Mouse (Mus musculus): Measurements from ENCODE around the gene Nutm1. TPM values are rescaled to one million over a fixed set of nuclear protein-coding genes. Genes with fewer than 3 reads are reported as not detected.

Nutm1 gene
- total RNA-seq, 2 experiments from 2014 or later: not detected

Other genes starting within 250 kb of the Nutm1 start
- not detected in 2 replicates for gene Olfr1310, start 246.6 kb downstream of the Nutm1 start, total RNA-seq (2015)
- gene Olfr1310, start 246.6 kb downstream of the Nutm1 start, total RNA-seq (2017): not detected in 2 replicates
- gene Olfr1311, start 234.9 kb downstream of the Nutm1 start, total RNA-seq (2015): not detected in 2 replicates
- gene Olfr1311, start 234.9 kb downstream of the Nutm1 start, total RNA-seq (2017): not detected in 2 replicates
- gene Olfr1312, start 209.1 kb downstream of the Nutm1 start, total RNA-seq (2015): not detected in 2 replicates
- not detected in 2 replicates for gene Olfr1312, start 209.1 kb downstream of the Nutm1 start, total RNA-seq (2017)
- not detected in 2 replicates for gene Olfr1313, start 181.4 kb downstream of the Nutm1 start, total RNA-seq (2015)
- not detected in 2 replicates for gene Olfr1313, start 181.4 kb downstream of the Nutm1 start, total RNA-seq (2017)
- not detected in 2 replicates for gene Olfr1314, start 162.5 kb downstream of the Nutm1 start, total RNA-seq (2015)
- gene Olfr1314, start 162.5 kb downstream of the Nutm1 start, total RNA-seq (2017): not detected in 2 replicates
- gene Olfr1315-ps1, start 143.9 kb downstream of the Nutm1 start, total RNA-seq (2015): not detected in 2 replicates
- gene Olfr1315-ps1, start 143.9 kb downstream of the Nutm1 start, total RNA-seq (2017): not detected in 2 replicates
- not detected in 2 replicates for gene Olfr1316, start 124.3 kb downstream of the Nutm1 start, total RNA-seq (2015)
- not detected in 2 replicates for gene Olfr1316, start 124.3 kb downstream of the Nutm1 start, total RNA-seq (2017)
- not detected in 2 replicates for gene Olfr1317, start 119.0 kb downstream of the Nutm1 start, total RNA-seq (2015)
- gene Olfr1317, start 119.0 kb downstream of the Nutm1 start, total RNA-seq (2017): not detected in 2 replicates
- gene Olfr1318, start 105.1 kb downstream of the Nutm1 start, total RNA-seq (2015): not detected in 2 replicates
- not detected in 2 replicates for gene Olfr1318, start 105.1 kb downstream of the Nutm1 start, total RNA-seq (2017)
- 20.5 and 25.2 TPM in 2 replicates for gene Lpcat4, start 19.8 kb downstream of the Nutm1 start, total RNA-seq (2015)
- 7.8 and 8.5 TPM in 2 replicates for gene Lpcat4, start 19.8 kb downstream of the Nutm1 start, total RNA-seq (2017)
- gene Nop10, start 2.6 kb upstream of the Nutm1 start, total RNA-seq (2015): 153 and 154 TPM in 2 replicates
- 182 and 256 TPM in 2 replicates for gene Nop10, start 2.6 kb upstream of the Nutm1 start, total RNA-seq (2017)
- 55.6 and 71.4 TPM in 2 replicates for gene Slc12a6, start 6.5 kb upstream of the Nutm1 start, total RNA-seq (2015)
- gene Slc12a6, start 6.5 kb upstream of the Nutm1 start, total RNA-seq (2017): 50.6 and 58.6 TPM in 2 replicates
- gene Gm21985, start 7.0 kb upstream of the Nutm1 start, total RNA-seq (2015): 0.17 TPM in 1 of 2 replicates, not detected in the other
- 0.57 and 1.3 TPM in 2 replicates for gene Gm21985, start 7.0 kb upstream of the Nutm1 start, total RNA-seq (2017)
- gene Emc4, start 108.7 kb upstream of the Nutm1 start, total RNA-seq (2015): 97.1 and 106 TPM in 2 replicates
- gene Emc4, start 108.7 kb upstream of the Nutm1 start, total RNA-seq (2017): 73.0 and 77.6 TPM in 2 replicates
- 20.3 and 24.7 TPM in 2 replicates for gene Katnbl1, start 119.9 kb upstream of the Nutm1 start, total RNA-seq (2015)
- 15.7 and 20.2 TPM in 2 replicates for gene Katnbl1, start 119.9 kb upstream of the Nutm1 start, total RNA-seq (2017)
- 14.6 and 16.7 TPM in 2 replicates for gene Emc7, start 195.7 kb upstream of the Nutm1 start, total RNA-seq (2015)
- 9.0 and 10.5 TPM in 2 replicates for gene Emc7, start 195.7 kb upstream of the Nutm1 start, total RNA-seq (2017)
- not detected in 2 replicates for gene Chrm5, start 221.5 kb upstream of the Nutm1 start, total RNA-seq (2015)
- not detected in 2 replicates for gene Chrm5, start 221.5 kb upstream of the Nutm1 start, total RNA-seq (2017)
- gene Aven, start 233.7 kb upstream of the Nutm1 start, total RNA-seq (2015): 18.7 and 19.6 TPM in 2 replicates
- 30.9 and 41.0 TPM in 2 replicates for gene Aven, start 233.7 kb upstream of the Nutm1 start, total RNA-seq (2017)

All from megakaryocyte progenitor cell, adult 5-6 weeks (primary cell).